Comparison of ENCODE assay signal across 24 mouse cellular contexts in genomic region chr13:78104851-78105250, GRCm38 (mm10).
DNase-seq lines count a peak whose midpoint lies in the region; ATAC-seq and TF ChIP-seq lines count a peak whose summit lies in the region.
"Had no signal": no experiment of that assay in that cellular context is flagged by ENCODE, and none has a peak within 500 bp of the region (broad histone marks: within the 10 kb centered on the region; RNA-seq: fewer than 3 reads in every experiment).

No protein-coding gene starts in this region.

- H3K27ac ChIP-seq in heart, embryonic 11.5 days (ENCODE audit: low read depth, low read length), result no peak overlapping the region
- H3K27ac ChIP-seq in heart, embryonic 13.5 days (replicated peaks), result 0 out of 2 replicates have a peak overlapping the region, but pooled peaks have one; percentile 15
- no peak overlapping the region for H3K27ac ChIP-seq in kidney, adult 2 months (ENCODE audit: insufficient read depth, low read depth, low read length)
- H3K27ac ChIP-seq: embryonic facial prominence, embryonic 10.5 days; embryonic facial prominence, embryonic 12.5 days; forebrain, embryonic 13.5 days; forebrain, embryonic 15.5 days had no signal

- no peak overlapping the region for H3K4me3 ChIP-seq in heart, embryonic 11.5 days (ENCODE audit: low read depth, low read length)
- no peak overlapping the region for H3K4me3 ChIP-seq in heart, embryonic 13.5 days
- H3K4me3 ChIP-seq in kidney, adult 2 months (ENCODE audit: insufficient read depth, low read depth, low read length), result no peak overlapping the region
- H3K4me3 ChIP-seq: embryonic facial prominence, embryonic 10.5 days; embryonic facial prominence, embryonic 12.5 days; forebrain, embryonic 13.5 days; forebrain, embryonic 15.5 days had no signal

- H3K9me3 ChIP-seq in heart, embryonic 11.5 days (replicated peaks; ENCODE audit: control insufficient read depth, low read length), result no peaks in the 10 kb centered on the region
- no peaks in the 10 kb centered on the region for H3K9me3 ChIP-seq in heart, embryonic 13.5 days
- H3K9me3 ChIP-seq: embryonic facial prominence, embryonic 10.5 days; embryonic facial prominence, embryonic 12.5 days; forebrain, embryonic 13.5 days; forebrain, embryonic 15.5 days; G1E had no signal

- H3K9ac ChIP-seq in heart, embryonic 11.5 days (ENCODE audit: low read depth, low read length), result peak overlapping the region; percentile 34; the same call in 1 of the 2 replicates
- no peak overlapping the region for H3K9ac ChIP-seq in heart, embryonic 13.5 days
- H3K9ac ChIP-seq: embryonic facial prominence, embryonic 12.5 days; forebrain, embryonic 13.5 days; forebrain, embryonic 15.5 days had no signal

- no peaks in the 10 kb centered on the region for H3K27me3 ChIP-seq in heart, embryonic 11.5 days (ENCODE audit: control insufficient read depth, insufficient read depth, low read length)
- no peaks in the 10 kb centered on the region for H3K27me3 ChIP-seq in heart, embryonic 13.5 days (replicated peaks)
- no peaks in the 10 kb centered on the region for H3K27me3 ChIP-seq in kidney, adult 2 months (replicated peaks; ENCODE audit: control insufficient read depth, insufficient read depth, low read length)
- H3K27me3 ChIP-seq: CH12.LX; embryonic facial prominence, embryonic 12.5 days; forebrain, embryonic 13.5 days; forebrain, embryonic 15.5 days; Patski had no signal

- no peak for TF ChIP-seq CTCF in kidney, adult 2 months (conservative IDR thresholded peaks at IDR 0.05; ENCODE audit: insufficient read depth, insufficient read length, low read depth, low read length)

- ATAC-seq in heart, embryonic 11.5 days (replicated peaks; ENCODE audit: insufficient number of reproducible peaks, low FRiP score, low TSS enrichment), result 0 out of 2 replicates have a peak, but pooled peaks have one; percentile 56
- no peak for ATAC-seq in heart, embryonic 13.5 days (ENCODE audit: extremely low read depth, insufficient number of reproducible peaks, low FRiP score, low TSS enrichment)
- ATAC-seq: activated CD4-positive, CD25-positive, alpha-beta regulatory T cell, adult 4 months; CD4-positive, CD25-positive, alpha-beta regulatory T cell, adult 4 months; forebrain, embryonic 13.5 days; forebrain, embryonic 15.5 days; Patski had no signal

- H3K4me2 ChIP-seq in heart, embryonic 11.5 days, result no peak overlapping the region
- no peak overlapping the region for H3K4me2 ChIP-seq in heart, embryonic 13.5 days
- H3K4me2 ChIP-seq: embryonic facial prominence, embryonic 12.5 days; forebrain, embryonic 13.5 days; forebrain, embryonic 15.5 days had no signal

- H3K4me1 ChIP-seq in heart, embryonic 11.5 days (ENCODE audit: control insufficient read depth, insufficient read depth, low read length), result peaks cover 9% of the 10 kb centered on the region; the same call in 1 of the 2 replicates
- peaks cover 40% of the 10 kb centered on the region for H3K4me1 ChIP-seq in heart, embryonic 13.5 days
- no peaks in the 10 kb centered on the region for H3K4me1 ChIP-seq in kidney, adult 2 months (ENCODE audit: control insufficient read depth, insufficient read depth, low read length)
- H3K4me1 ChIP-seq: embryonic facial prominence, embryonic 12.5 days had no signal

- DNase-seq in heart, adult 18-20 months, result no peak
- no peak for DNase-seq in heart, postnatal 25 days (ENCODE audit: low spot score)
- peak; percentile 18 to 19 for DNase-seq in kidney, postnatal 4 days
- DNase-seq in kidney, adult 2 months, result no peak
- DNase-seq: adrenal gland, adult 8-10 months; adrenal gland, postnatal 14 days; adrenal gland, postnatal 36 days; B cell, adult 2 months; cerebellum, adult 11-12 months; cerebellum, adult 2 months; cerebellum, adult 9-10 months; cerebellum, postnatal 10 days; cerebellum, postnatal 25 days had no signal

- WGBS in heart, embryonic 11.5 days (ENCODE audit: insufficient replicate concordance), result 41% methylated on average over 3 of the region's 3 CpGs
- WGBS in heart, embryonic 13.5 days, result 35% methylated on average over 3 of the region's 3 CpGs
- 93% methylated on average over 3 of the region's 3 CpGs for WGBS in kidney, adult 2 months

- intact Hi-C loops in heart, postnatal 25 days (cut with DNase I), result no loop called here

- H3K36me3 ChIP-seq in heart, embryonic 11.5 days (ENCODE audit: control insufficient read depth, insufficient read depth, low read length), result no peaks in the 10 kb centered on the region
- H3K36me3 ChIP-seq in heart, embryonic 13.5 days, result no peaks in the 10 kb centered on the region
- no peaks in the 10 kb centered on the region for H3K36me3 ChIP-seq in kidney, adult 2 months (ENCODE audit: control insufficient read depth, insufficient read depth, low read length)
- H3K36me3 ChIP-seq: embryonic facial prominence, embryonic 10.5 days; embryonic facial prominence, embryonic 12.5 days; forebrain, embryonic 15.5 days; G1E had no signal

- no peak for TF ChIP-seq POLR2A in kidney, adult 2 months (IDR thresholded peaks at IDR 0.05; ENCODE audit: low read depth, low read length)

Comparison
In these comparisons a context has a peak if more than half of its experiments do, and no peak if none do; other contexts are left out.
1. DNase-seq: peak in kidney, postnatal 4 days (2 of 2); none in heart, adult 18-20 months (0 of 2), heart, postnatal 25 days (single experiment) and kidney, adult 2 months (single experiment).